Mouse (Mus musculus) liver, embryonic 11.5 days (tissue): Measurements from ENCODE around the gene Gspt1. TPM values are rescaled to one million over a fixed set of nuclear protein-coding genes. Genes with fewer than 3 reads are reported as not detected.

ENCODE experiments used
- ATAC-seq: fragments of 200-750 bp; cut with Nextera tagmentation; replicated peaks from 2 replicates; pipeline ENCODE4 v1.8.0; 2017; ENCODE audit warnings: moderate number of reproducible peaks, mild to moderate bottlenecking, moderate TSS enrichment, moderate library complexity; ENCODE audit not compliant: low FRiP score
- DNase-seq: peaks from one replicate; pipeline ENCODE4 v3.0.0-alpha.2; 2017; ENCODE audit warnings: low spot score
- H3K27ac ChIP-seq: fragments of 300-500 bp; sonication (generic); 2 replicates; pipeline ENCODE4 v1.5.1; 2014; ENCODE audit warnings: mild to moderate bottlenecking, low read depth, low read length, control low read depth
- H3K27me3 ChIP-seq: fragments of 300-500 bp; sonication (generic); replicated peaks from 2 replicates; pipeline ENCODE4 v1.6.1; 2014; ENCODE audit warnings: low read length, mixed read lengths; ENCODE audit not compliant: control insufficient read depth, insufficient read depth
- H3K36me3 ChIP-seq: fragments of 300-500 bp; sonication (generic); 2 replicates; pipeline ENCODE4 v1.6.1; 2014; ENCODE audit warnings: mild to moderate bottlenecking, low read length, moderate library complexity, mixed read lengths; ENCODE audit not compliant: control insufficient read depth, insufficient read depth
- H3K4me1 ChIP-seq: fragments of 300-500 bp; sonication (generic); replicated peaks from 2 replicates; pipeline ENCODE4 v1.6.1; 2014; ENCODE audit warnings: low read length, mixed read lengths; ENCODE audit not compliant: control insufficient read depth, insufficient read depth
- H3K4me2 ChIP-seq: fragments of 300-500 bp; sonication (generic); 2 replicates; pipeline ENCODE4 v1.6.1; 2014; ENCODE audit warnings: mild to moderate bottlenecking, control low read depth, moderate library complexity
- H3K4me3 ChIP-seq: fragments of 300-500 bp; sonication (generic); 2 replicates; pipeline ENCODE4 v1.5.1; 2014; ENCODE audit warnings: low read depth, low read length, control low read depth
- H3K9ac ChIP-seq: fragments of 300-500 bp; sonication (generic); 2 replicates; pipeline ENCODE4 v1.6.1; 2014; ENCODE audit warnings: low read depth, low read length, control low read depth
- H3K9me3 ChIP-seq: fragments of 300-500 bp; sonication (generic); 2 replicates; pipeline ENCODE4 v1.6.1; 2016; ENCODE audit warnings: low read length, inconsistent platforms, mixed read lengths; ENCODE audit not compliant: control insufficient read depth
- WGBS: fragments of 180-500 bp; shearing (Covaris S2); extraction: QIAGEN DNeasy Blood & Tissue Kit; methylation state at CpG from one replicate; pipeline ENCODE4 v1.1.7; 2014; 5-methylcytosine and 5-hydroxymethylcytosine counted together
- polyA plus RNA-seq: library from polyadenylated mRNA; unstranded; fragments of >200 nt; fragmentation: Nextera tagmentation; extraction: Ambion mirVana; gene quantifications from 2 replicates; pipeline ENCODE4 v1.2.1, GENCODE M21; 2014

Gene Gspt1
- polyA plus RNA-seq, 1 experiment from 2014 or later: 129 TPM

DNA sequence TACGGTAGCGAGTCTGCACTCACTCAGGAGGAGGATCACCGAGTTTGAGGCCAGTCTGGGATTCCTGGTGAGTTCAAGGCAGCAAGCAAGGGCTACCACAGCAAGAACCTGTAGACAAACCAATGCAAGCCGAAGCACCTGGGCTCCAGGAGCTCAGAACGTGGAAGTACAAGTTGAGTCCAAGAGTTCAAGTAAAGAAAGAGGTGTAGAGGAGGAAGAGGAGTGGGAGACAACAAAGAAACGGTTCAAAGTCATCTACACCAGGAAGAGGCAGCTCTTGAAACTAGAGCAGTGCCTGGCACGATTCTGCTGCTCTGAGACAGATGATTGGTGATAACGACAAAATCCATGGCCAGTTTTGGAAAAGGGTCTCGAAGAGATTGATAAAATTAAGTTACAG lies 8.4 kb downstream of the Gspt1 start:
- Histone ChIP-seq H3K36me3 (no peaks in the 10 kb centered on the region; the same call in 1 of the 2 replicates), H3K9me3 (no peaks in the 10 kb centered on the region), H3K27ac (no peak overlapping the region), H3K4me3 (no peak overlapping the region), H3K4me1 (peaks cover 6% of the 10 kb centered on the region), H3K9ac (no peak overlapping the region), H3K4me2 (no peak overlapping the region), H3K27me3 (no peaks in the 10 kb centered on the region)
- WGBS: 72% methylated on average over 9 of the region's 9 CpGs
- ATAC-seq (no peak), DNase-seq (no peak)

DNA sequence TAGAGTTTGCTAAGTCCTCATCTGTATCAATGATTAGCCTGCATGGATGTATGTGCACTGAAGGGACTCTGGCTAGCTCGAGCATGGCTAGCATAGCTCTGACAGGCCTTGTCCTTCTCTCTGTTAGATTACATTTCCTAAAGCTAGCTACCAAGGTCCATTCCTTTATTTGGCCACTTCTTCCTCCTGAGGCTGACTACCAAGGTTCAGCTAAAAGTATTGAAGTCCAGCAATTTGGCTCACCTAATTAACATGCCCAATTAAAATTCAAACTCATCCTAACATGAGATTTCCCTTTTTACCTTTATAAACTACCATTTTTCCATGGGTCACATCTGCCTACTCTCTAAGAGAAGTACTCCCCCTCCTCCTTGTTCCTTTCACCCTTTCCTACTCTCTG lies 11.7 kb downstream of the Gspt1 start:
- Histone ChIP-seq H3K36me3 (peaks cover 14% of the 10 kb centered on the region; the same call in 1 of the 2 replicates), H3K27ac (no peak overlapping the region), H3K9ac (no peak overlapping the region), H3K4me1 (no peaks in the 10 kb centered on the region; the same call in 1 of the 2 replicates), H3K4me2 (no peak overlapping the region), H3K27me3 (no peaks in the 10 kb centered on the region), H3K4me3 (no peak overlapping the region), H3K9me3 (no peaks in the 10 kb centered on the region)
- no peak for ATAC-seq
- DNase-seq: no peak
- WGBS: 71% methylated on average over 1 of the region's 1 CpGs

DNA sequence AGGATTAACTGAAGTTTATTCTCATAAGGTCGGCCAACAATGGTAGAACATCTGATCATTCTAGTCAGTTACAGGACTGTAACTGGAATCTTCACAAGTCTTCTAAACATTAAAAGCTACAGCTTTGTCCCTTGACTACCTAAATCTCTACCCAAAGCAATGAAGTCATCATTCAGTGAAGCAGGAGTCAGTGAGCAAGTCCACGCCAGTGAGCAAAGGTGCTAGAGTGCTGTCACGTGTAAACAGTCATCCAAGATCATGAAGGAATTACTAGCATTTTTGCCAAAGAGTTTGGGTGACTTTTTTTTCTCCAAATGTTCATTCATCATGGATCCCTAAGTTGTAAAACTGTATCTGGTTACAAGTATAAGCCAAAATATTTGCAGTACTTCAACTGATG lies 36.3 kb downstream of the Gspt1 start:
- no peak for ATAC-seq
- peaks cover 22% of the 10 kb centered on the region; the same call in 1 of the 2 replicates for H3K36me3 ChIP-seq

DNA sequence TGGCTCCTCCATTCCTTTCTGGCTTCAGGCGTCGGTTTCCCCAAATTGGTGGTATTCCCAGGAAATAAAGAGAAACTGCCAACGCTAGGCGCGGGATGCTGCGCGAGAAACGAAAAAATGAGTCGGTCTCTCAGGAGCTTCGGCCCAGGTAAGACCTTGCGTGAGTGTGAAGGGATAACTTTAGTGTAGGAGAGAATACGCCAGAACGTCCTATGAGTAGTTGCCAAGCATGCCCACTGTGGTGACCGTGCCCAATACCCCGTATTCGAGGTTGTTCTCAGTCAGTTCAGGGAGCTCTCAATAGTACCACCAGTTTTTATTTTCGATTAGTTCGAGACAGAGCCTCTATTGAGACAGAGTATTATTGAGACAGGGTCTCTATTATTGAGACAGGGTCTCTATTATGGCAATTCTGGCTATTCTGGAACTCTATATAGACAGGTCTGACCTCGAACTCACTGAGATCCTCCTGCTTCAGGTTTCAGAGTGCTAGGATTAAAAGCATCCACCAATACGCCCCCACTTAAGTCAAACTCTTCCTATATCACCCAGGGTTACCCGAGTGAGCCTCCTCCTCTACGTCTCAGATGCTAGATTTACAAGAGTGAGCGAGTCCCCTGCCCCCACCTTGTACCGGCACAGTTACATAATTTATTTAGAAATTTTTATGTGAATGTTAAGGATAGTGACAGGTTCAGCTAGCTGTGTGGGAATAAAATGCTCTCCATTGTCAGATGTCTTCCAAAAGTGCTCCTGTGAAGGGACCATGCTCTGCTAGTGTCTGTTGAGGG lies 50.3 kb downstream of the Gspt1 start:
- H3K4me1 ChIP-seq: peaks cover 12% of the 10 kb centered on the region
- no peaks in the 10 kb centered on the region for H3K9me3 ChIP-seq
- H3K4me3 ChIP-seq: peak overlapping the region; percentile 84
- ATAC-seq (peak; percentile 57), DNase-seq (no peak)
- WGBS: 5% methylated on average over 24 of the region's 24 CpGs
- H3K4me2 ChIP-seq: peak overlapping the region; percentile 86
- H3K27ac ChIP-seq: peak overlapping the region; percentile 80
- no peaks in the 10 kb centered on the region for H3K27me3 ChIP-seq
- peak overlapping the region; percentile 86 for H3K9ac ChIP-seq
- peaks cover 21% of the 10 kb centered on the region for H3K36me3 ChIP-seq

More for the DNA sequence above, 36.3 kb downstream of the Gspt1 start:
- Histone ChIP-seq H3K27ac (no peak overlapping the region), H3K4me3 (no peak overlapping the region), H3K27me3 (no peaks in the 10 kb centered on the region), H3K9me3 (no peaks in the 10 kb centered on the region), H3K4me2 (no peak overlapping the region), H3K9ac (no peak overlapping the region), H3K4me1 (no peaks in the 10 kb centered on the region)
- no peak for DNase-seq
- 86% methylated on average over 3 of the region's 3 CpGs for WGBS

DNA sequence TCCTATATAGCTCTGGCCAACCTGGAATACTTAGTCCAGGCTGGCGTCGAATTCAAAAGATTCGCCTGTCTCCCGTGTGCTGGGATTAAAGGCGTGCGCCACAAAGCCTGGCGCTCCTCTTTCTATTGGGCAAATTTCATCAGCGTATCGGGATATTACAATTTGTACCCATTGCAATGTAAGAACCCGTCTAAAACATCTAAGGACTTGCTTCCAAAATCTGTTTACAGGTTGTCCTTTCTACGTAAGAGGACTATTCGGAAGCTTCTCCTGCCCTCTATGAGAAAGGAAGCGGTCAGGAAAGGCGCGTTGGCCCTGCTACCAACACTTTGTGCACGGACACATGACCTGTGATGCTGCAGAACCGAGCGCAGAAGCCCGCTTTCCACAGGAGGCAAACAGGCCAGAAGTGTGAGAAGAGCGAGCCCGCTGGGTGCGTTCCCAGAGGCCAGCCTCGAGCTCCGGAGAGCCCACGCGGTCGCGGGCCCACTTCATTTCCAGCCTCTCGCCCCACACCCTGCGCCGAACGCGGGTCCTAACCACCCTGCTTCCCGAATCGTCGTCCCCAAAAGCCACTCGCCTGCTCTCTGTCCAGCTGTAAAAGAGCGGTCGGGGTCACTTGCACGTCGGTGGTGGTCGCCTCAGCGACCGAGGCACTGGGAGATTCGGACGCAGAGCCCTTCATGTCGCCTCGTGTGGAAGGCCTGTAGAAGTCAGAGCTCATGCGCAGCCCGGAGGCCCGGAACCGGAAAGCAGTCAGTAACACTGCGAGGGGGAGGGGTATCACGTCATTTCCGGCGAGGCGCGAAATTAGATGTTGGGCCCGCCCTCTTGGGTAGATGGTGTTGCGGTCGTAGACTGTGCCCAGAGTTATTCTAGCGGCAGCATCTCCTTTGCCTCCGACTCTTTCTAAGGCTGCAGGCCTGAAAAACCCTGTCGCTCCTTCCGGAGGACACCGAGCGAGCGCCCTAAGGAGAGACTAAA lies 51.3 kb downstream of the Gspt1 start, which contains the start of gene Rsl1d1:
TSS of gene Rsl1d1 (minus strand) at position 761 of the 984 bp plus-strand sequence.
- peak within 1 kb of the TSS; percentile 86 for H3K9ac ChIP-seq
- peaks cover 27% of the 10 kb centered on the region for H3K36me3 ChIP-seq
- H3K27ac ChIP-seq: peak within 1 kb of the TSS; percentile 80
- WGBS: under 1% methylated on average over 68 of the region's 68 CpGs
- peak within 1 kb of the TSS; percentile 84 for H3K4me3 ChIP-seq
- peak within 1 kb of the TSS; percentile 86 for H3K4me2 ChIP-seq
- peaks cover 12% of the 10 kb centered on the region for H3K4me1 ChIP-seq
- no peaks in the 10 kb centered on the region for H3K9me3 ChIP-seq
- DNase-seq (peak; percentile 95), ATAC-seq (peak; percentile 97)
- no peaks in the 10 kb centered on the region for H3K27me3 ChIP-seq

DNA sequence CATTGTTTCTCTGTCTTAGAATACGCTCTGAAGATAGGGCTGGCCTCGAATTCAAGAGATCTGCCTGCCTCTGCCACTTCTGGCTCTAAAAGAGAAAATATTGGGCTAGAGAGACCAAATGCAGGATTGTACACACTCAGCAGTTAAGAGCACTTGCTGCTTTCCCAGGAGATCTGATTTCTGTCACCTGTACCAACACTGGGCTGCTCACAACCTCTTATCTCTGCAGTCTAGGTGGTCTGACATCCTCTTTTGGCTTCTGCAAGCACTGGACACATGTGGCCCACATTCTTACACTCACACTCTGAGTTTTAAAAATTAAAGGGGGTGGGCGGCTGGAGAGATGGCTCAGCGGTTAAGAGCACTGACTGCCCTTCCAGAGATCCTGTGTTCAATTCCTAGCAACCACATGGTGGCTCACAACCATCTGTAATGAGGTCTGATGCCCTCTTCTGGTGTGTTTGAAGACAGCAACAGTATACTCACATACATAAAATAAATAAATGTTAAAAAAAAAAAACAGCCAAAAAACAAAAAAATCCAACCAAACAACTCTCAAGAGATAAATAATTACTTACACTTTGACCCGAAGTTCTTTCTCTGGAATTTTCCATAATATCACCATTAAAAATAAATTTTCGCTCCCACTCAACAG lies 52.3 kb downstream of the Gspt1 start:
- peaks cover 12% of the 10 kb centered on the region for H3K4me1 ChIP-seq

DNA sequence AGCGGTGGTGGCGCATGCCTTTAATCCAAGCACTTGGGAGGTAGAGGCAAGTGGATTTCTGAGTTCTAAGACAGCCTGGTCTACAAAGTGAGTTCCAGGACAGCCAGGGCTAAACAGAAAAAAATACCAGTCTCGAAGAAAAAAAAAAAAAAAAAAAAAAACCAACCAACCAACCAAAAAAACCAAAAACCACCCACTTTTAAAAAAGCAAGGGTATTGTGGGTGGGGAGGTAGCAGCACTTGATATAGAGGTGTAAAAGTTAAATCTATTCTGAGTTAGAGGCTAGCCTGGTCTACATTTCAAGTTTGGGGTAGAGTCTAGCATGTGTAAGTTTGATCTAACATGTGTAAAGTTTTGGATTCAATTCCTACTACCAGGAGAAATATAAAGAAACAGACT lies 53.9 kb downstream of the Gspt1 start:
- H3K4me1 ChIP-seq: peaks cover 12% of the 10 kb centered on the region
- H3K4me3 ChIP-seq: no peak overlapping the region
- no peaks in the 10 kb centered on the region for H3K27me3 ChIP-seq
- no peak overlapping the region for H3K4me2 ChIP-seq
- no peaks in the 10 kb centered on the region for H3K9me3 ChIP-seq
- H3K36me3 ChIP-seq: peaks cover 40% of the 10 kb centered on the region
- H3K9ac ChIP-seq: no peak overlapping the region
- DNase-seq (no peak), ATAC-seq (no peak)
- H3K27ac ChIP-seq: no peak overlapping the region
- 89% methylated on average over 3 of the region's 3 CpGs for WGBS

More for the DNA sequence above, 52.3 kb downstream of the Gspt1 start:
- H3K9ac ChIP-seq: peak overlapping the region; percentile 47
- 49% methylated on average over 6 of the region's 6 CpGs for WGBS
- peaks cover 32% of the 10 kb centered on the region for H3K36me3 ChIP-seq
- peak overlapping the region; percentile 84 for H3K4me3 ChIP-seq
- no peaks in the 10 kb centered on the region for H3K27me3 ChIP-seq
- H3K4me2 ChIP-seq: peak overlapping the region; percentile 86
- H3K27ac ChIP-seq: no peak overlapping the region
- no peak for ATAC-seq
- no peak for DNase-seq
- no peaks in the 10 kb centered on the region for H3K9me3 ChIP-seq

DNA sequence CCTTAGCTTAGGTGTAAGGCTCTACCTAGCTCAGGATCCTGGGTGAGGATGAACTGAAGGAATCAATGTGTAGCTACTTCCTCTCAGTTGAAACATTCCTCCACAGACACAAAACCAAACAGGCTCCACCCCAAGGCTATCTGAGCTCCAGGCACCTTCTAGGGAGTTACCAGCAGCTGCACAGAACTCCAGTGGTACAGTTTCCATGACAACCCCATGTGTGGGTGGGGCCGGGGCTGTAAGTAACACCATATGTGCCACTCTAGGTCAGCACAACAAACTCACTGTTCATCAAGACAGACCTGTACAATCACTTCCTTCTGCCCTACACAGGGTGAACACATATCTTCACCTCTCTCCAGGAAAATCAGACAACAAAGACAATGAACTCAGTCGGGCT lies 55.7 kb downstream of the Gspt1 start:
- no peak overlapping the region for H3K4me2 ChIP-seq
- H3K9me3 ChIP-seq: no peaks in the 10 kb centered on the region
- H3K27me3 ChIP-seq: no peaks in the 10 kb centered on the region
- H3K9ac ChIP-seq: no peak overlapping the region
- peaks cover 4% of the 10 kb centered on the region for H3K4me1 ChIP-seq
- H3K27ac ChIP-seq: no peak overlapping the region
- no peak overlapping the region for H3K4me3 ChIP-seq
- ATAC-seq (peak; percentile 54), DNase-seq (no peak)
- H3K36me3 ChIP-seq: peaks cover 53% of the 10 kb centered on the region
- WGBS: 70% methylated on average over 2 of the region's 2 CpGs
